ENCODE assay signal across 8 mouse cellular contexts in the genomic region with DNA sequence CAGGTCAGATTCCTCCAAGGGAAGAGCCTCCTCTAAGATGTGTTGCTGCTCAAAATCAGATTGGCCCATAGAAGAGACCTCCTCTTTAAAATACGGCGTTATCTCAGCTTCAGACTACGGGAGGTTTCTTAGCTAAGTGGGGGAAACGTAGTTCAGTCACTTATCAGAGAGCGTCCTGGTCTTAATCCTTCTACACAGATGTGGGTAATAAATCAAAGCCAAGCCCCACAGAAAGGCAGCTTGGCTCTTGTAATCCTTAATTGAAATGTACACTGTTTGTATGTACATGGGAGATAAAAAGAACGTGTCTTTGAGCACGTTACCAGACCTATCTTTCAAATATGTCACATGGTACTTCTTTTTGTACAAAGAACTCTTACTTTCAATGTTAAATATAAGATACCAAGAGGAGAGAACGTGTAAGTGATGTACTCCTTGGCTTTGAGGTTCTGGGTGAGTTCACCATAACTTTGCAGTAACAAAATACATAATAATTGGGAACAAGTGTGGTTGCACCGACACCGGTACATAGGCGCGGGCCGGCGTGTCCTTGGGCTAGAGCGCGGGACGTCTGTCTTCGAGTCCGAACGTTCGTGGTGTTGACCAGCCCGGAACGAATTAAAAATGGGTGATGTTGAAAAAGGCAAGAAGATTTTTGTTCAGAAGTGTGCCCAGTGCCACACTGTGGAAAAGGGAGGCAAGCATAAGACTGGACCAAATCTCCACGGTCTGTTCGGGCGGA. TPM values are rescaled to one million over a fixed set of nuclear protein-coding genes. Genes with fewer than 3 reads are reported as not detected.
DNase-seq lines count a peak whose midpoint lies in the region; ATAC-seq and TF ChIP-seq lines count a peak whose summit lies in the region.
"Not testable (repeated sequence)": the region's sequence is repeated elsewhere in the genome, so short reads cannot be mapped to it uniquely, and the experiment has no call there.

TSS of gene Gm10053 (plus strand) at position 558 of the 742 bp plus-strand sequence.

- peaks cover 12% of the 10 kb centered on the region; the same call in 1 of the 2 replicates for H3K27me3 ChIP-seq in embryonic facial prominence, embryonic 13.5 days
- H3K27me3 ChIP-seq in kidney, embryonic 16.5 days (ENCODE audit: insufficient read depth, low read length); stomach, postnatal 0 days (ENCODE audit: control insufficient read depth, insufficient read depth, low read length): not testable (repeated sequence)
- H3K27me3 ChIP-seq in limb, embryonic 12.5 days: 0 out of 2 replicates have a peak, but pooled peaks cover 13% of the 10 kb centered on the region
- H3K27me3 ChIP-seq in midbrain, embryonic 10.5 days (ENCODE audit: low read depth, poor library complexity, severe bottlenecking): peaks cover 22% of the 10 kb centered on the region

- H3K4me3 ChIP-seq in embryonic facial prominence, embryonic 13.5 days; kidney, embryonic 16.5 days (ENCODE audit: low read length); limb, embryonic 12.5 days (replicated peaks); midbrain, embryonic 10.5 days; stomach, postnatal 0 days (ENCODE audit: low read depth, low read length): not testable (repeated sequence)

- WGBS in embryonic facial prominence, embryonic 13.5 days: 81% methylated on average over 23 of the region's 26 CpGs
- 70% methylated on average over 23 of the region's 26 CpGs for WGBS in kidney, embryonic 16.5 days
- WGBS in limb, embryonic 12.5 days: 68% methylated on average over 23 of the region's 26 CpGs
- WGBS in midbrain, embryonic 10.5 days: 89% methylated on average over 23 of the region's 26 CpGs
- 50% methylated on average over 23 of the region's 26 CpGs for whole genome bisulfite sequencing in stomach, postnatal 0 days

- intact Hi-C loops in gastrocnemius, postnatal 14 days (cut with DNase I; ENCODE audit: low total_unique reads); heart, postnatal 25 days (cut with DNase I): not testable (repeated sequence)

- ATAC-seq in activated CD4-positive, CD25-positive, alpha-beta regulatory T cell, adult 4 months; embryonic facial prominence, embryonic 13.5 days (ENCODE audit: insufficient number of reproducible peaks, insufficient read depth, low FRiP score, low TSS enrichment, low read depth); kidney, embryonic 16.5 days (ENCODE audit: low FRiP score, low TSS enrichment); limb, embryonic 12.5 days (ENCODE audit: insufficient number of reproducible peaks, insufficient read depth, low FRiP score, low TSS enrichment, low read depth); stomach, postnatal 0 days (ENCODE audit: low FRiP score, low TSS enrichment): not testable (repeated sequence)

- DNase-seq in gastrocnemius, postnatal 14 days; heart, postnatal 25 days (ENCODE audit: low spot score); midbrain, embryonic 10.5 days (ENCODE audit: low spot score); stomach, postnatal 0 days (ENCODE audit: low spot score): not testable (repeated sequence)

- H3K4me2 ChIP-seq in embryonic facial prominence, embryonic 13.5 days; kidney, embryonic 16.5 days (replicated peaks; ENCODE audit: low read depth, low read length); limb, embryonic 12.5 days; stomach, postnatal 0 days (replicated peaks; ENCODE audit: low read depth): not testable (repeated sequence)

- not testable (repeated sequence) for TF ChIP-seq CTCF in stomach, postnatal 0 days (IDR thresholded peaks at IDR 0.05; ENCODE audit: low read depth)

- not testable (repeated sequence) for H3K9me3 ChIP-seq in embryonic facial prominence, embryonic 13.5 days; kidney, embryonic 16.5 days (ENCODE audit: low read length); limb, embryonic 12.5 days; midbrain, embryonic 10.5 days (replicated peaks); stomach, postnatal 0 days (ENCODE audit: control insufficient read depth, low read length)

- H3K4me1 ChIP-seq in embryonic facial prominence, embryonic 13.5 days; kidney, embryonic 16.5 days (ENCODE audit: insufficient read depth, low read length); limb, embryonic 12.5 days (replicated peaks); midbrain, embryonic 10.5 days; stomach, postnatal 0 days (replicated peaks; ENCODE audit: control insufficient read depth, insufficient read depth): not testable (repeated sequence)

- TF ChIP-seq EP300 in stomach, postnatal 0 days (optimal IDR thresholded peaks at IDR 0.05): not testable (repeated sequence)

- not testable (repeated sequence) for H3K36me3 ChIP-seq in embryonic facial prominence, embryonic 13.5 days; kidney, embryonic 16.5 days (ENCODE audit: insufficient read depth, low read length); limb, embryonic 12.5 days; midbrain, embryonic 10.5 days; stomach, postnatal 0 days (ENCODE audit: control insufficient read depth, insufficient read depth, low read length)

- not testable (repeated sequence) for H3K9ac ChIP-seq in embryonic facial prominence, embryonic 13.5 days; kidney, embryonic 16.5 days (replicated peaks; ENCODE audit: low read length); limb, embryonic 12.5 days (replicated peaks); stomach, postnatal 0 days (ENCODE audit: low read length)

- not testable (repeated sequence) for H3K27ac ChIP-seq in embryonic facial prominence, embryonic 13.5 days; kidney, embryonic 16.5 days (ENCODE audit: low read length); limb, embryonic 12.5 days; midbrain, embryonic 10.5 days (replicated peaks); stomach, postnatal 0 days (replicated peaks)

RNA-seq across cellular contexts. Expression of gene Gm10053, which starts in this region (rescaled TPM):
- 100 to 1,000 TPM; 242 to 258 TPM for polyA plus RNA-seq in activated CD4-positive, CD25-positive, alpha-beta regulatory T cell, adult 4 months (2017; shearing (Covaris generic))
- 206 and 207 TPM in 2 replicates for polyA plus RNA-seq in embryonic facial prominence, embryonic 13.5 days (2015; fragmentation: Nextera tagmentation; extraction: Ambion mirVana)
- total RNA-seq in gastrocnemius, postnatal 14 days (2021): 100 to 1,000 TPM; 512 to 650 TPM
- total RNA-seq in heart, postnatal 25 days (2021): 1,000 to 10,000 TPM; 1,136 to 1,153 TPM
- 288 and 300 TPM in 2 replicates for polyA plus RNA-seq in kidney, embryonic 16.5 days (2015; fragmentation: Nextera tagmentation; extraction: Ambion mirVana)
- polyA plus RNA-seq in limb, embryonic 12.5 days (2016; fragmentation: Nextera tagmentation; extraction: Ambion mirVana): 218 and 220 TPM in 2 replicates
- 293 and 344 TPM in 2 replicates for polyA plus RNA-seq in midbrain, embryonic 10.5 days (2016; fragmentation: Nextera tagmentation; extraction: Ambion mirVana)
- polyA plus RNA-seq in stomach, postnatal 0 days (2015; fragmentation: Nextera tagmentation; extraction: Ambion mirVana): 306 and 325 TPM in 2 replicates
